Comparison of ENCODE assay signal across 8 mouse cellular contexts in genomic region chr5:108726557-108727248, GRCm38 (mm10). TPM values are rescaled to one million over a fixed set of nuclear protein-coding genes. Genes with fewer than 3 reads are reported as not detected.
A peak's percentile ranks its signal among the peaks of the same experiment; 100 is the strongest.
DNase-seq lines count a peak whose midpoint lies in the region; ATAC-seq and TF ChIP-seq lines count a peak whose summit lies in the region.

No protein-coding gene starts in this region.

- TF ChIP-seq CTCF in liver, postnatal 0 days (IDR thresholded peaks at IDR 0.05; ENCODE audit: low read depth) = peak; percentile 90
- TF ChIP-seq CTCF in olfactory bulb, adult 2 months (IDR thresholded peaks at IDR 0.05; ENCODE audit: insufficient read depth, low read depth, low read length) = peak; percentile 55; the same call in 1 of the 2 replicates

- no peaks in the 10 kb centered on the region for H3K36me3 ChIP-seq in forebrain, embryonic 13.5 days (ENCODE audit: poor library complexity, severe bottlenecking)
- no peaks in the 10 kb centered on the region for H3K36me3 ChIP-seq in liver, postnatal 0 days (replicated peaks; ENCODE audit: insufficient read depth, low read length)

- H3K9ac ChIP-seq in forebrain, embryonic 13.5 days = no peak overlapping the region
- H3K9ac ChIP-seq in liver, postnatal 0 days (replicated peaks) = no peak overlapping the region

- peak; percentile 66; the same call in 1 of the 2 replicates for ATAC-seq in cerebellum, adult (ENCODE audit: insufficient number of reproducible peaks, low FRiP score, low TSS enrichment)
- peak; percentile 86 for ATAC-seq in forebrain, embryonic 13.5 days
- ATAC-seq in liver, postnatal 0 days = peak; percentile 87

- no peak overlapping the region for H3K4me3 ChIP-seq in forebrain, embryonic 13.5 days
- no peak overlapping the region for H3K4me3 ChIP-seq in liver, postnatal 0 days (ENCODE audit: low read depth, low read length)
- H3K4me3 ChIP-seq in olfactory bulb, adult 2 months (ENCODE audit: insufficient read depth, low read depth, low read length) = no peak overlapping the region

- 19% methylated on average over 5 of the region's 5 CpGs for WGBS in forebrain, embryonic 13.5 days
- 25% methylated on average over 5 of the region's 5 CpGs for WGBS in liver, postnatal 0 days (ENCODE audit: insufficient replicate concordance)
- WGBS in olfactory bulb, adult 2 months = 6% methylated on average over 5 of the region's 5 CpGs

- TF ChIP-seq POLR2A in olfactory bulb, adult 2 months (IDR thresholded peaks at IDR 0.05; ENCODE audit: insufficient read depth, low read depth, low read length) = no peak

- H3K27ac ChIP-seq in forebrain, embryonic 13.5 days = no peak overlapping the region
- no peak overlapping the region for H3K27ac ChIP-seq in liver, postnatal 0 days (ENCODE audit: low read depth)
- H3K27ac ChIP-seq in olfactory bulb, adult 2 months (ENCODE audit: insufficient read depth, low read depth, low read length) = no peak overlapping the region

- H3K9me3 ChIP-seq in forebrain, embryonic 13.5 days (replicated peaks) = no peaks in the 10 kb centered on the region
- H3K9me3 ChIP-seq in liver, postnatal 0 days (ENCODE audit: low read length) = no peaks in the 10 kb centered on the region

- TF ChIP-seq EP300 in liver, postnatal 0 days (IDR thresholded peaks at IDR 0.05; ENCODE audit: low read depth) = no peak

- DNase-seq in MEL-GATA-1-ER (ENCODE audit: extremely low read depth, low read depth) = peak; percentile 40
- peak; percentile 38 for DNase-seq in heart, postnatal 25 days (ENCODE audit: low spot score)
- DNase-seq in layer of hippocampus, adult 11-12 months (ENCODE audit: low spot score) = peak; percentile 88
- DNase-seq in liver, postnatal 0 days = peak; percentile 79
- peak; percentile 60 to 71 for DNase-seq in urinary bladder, postnatal 36 days (ENCODE audit: low spot score in 2 of 2)

- intact Hi-C loops in heart, postnatal 25 days (cut with DNase I) = loop anchor here (2.0 kb wide), 2 partner anchors 56 to 300 kb away; no protein-coding TSS in a partner anchor

- 0 out of 2 replicates have a peak, but pooled peaks cover 3% of the 10 kb centered on the region for H3K4me1 ChIP-seq in forebrain, embryonic 13.5 days
- no peaks in the 10 kb centered on the region for H3K4me1 ChIP-seq in liver, postnatal 0 days (ENCODE audit: insufficient read depth)
- H3K4me1 ChIP-seq in olfactory bulb, adult 2 months (ENCODE audit: control insufficient read depth, insufficient read depth, low read length) = no peaks in the 10 kb centered on the region

- H3K27me3 ChIP-seq in forebrain, embryonic 13.5 days = no peaks in the 10 kb centered on the region
- H3K27me3 ChIP-seq in liver, postnatal 0 days (ENCODE audit: insufficient read depth, low read length) = no peaks in the 10 kb centered on the region

- no peak overlapping the region for H3K4me2 ChIP-seq in forebrain, embryonic 13.5 days
- no peak overlapping the region for H3K4me2 ChIP-seq in liver, postnatal 0 days (ENCODE audit: low read depth, low read length)

RNA-seq across cellular contexts. Expression of gene Fgfrl1, which starts 34.5 kb away (rescaled TPM):
- polyA plus RNA-seq in forebrain, embryonic 13.5 days (2015; fragmentation: Nextera tagmentation; extraction: Ambion mirVana) = 5.5 and 5.6 TPM in 2 replicates
- total RNA-seq in heart, postnatal 25 days (2021) = 10 to 100 TPM; 18.4 to 19.8 TPM
- 5.6 and 5.7 TPM in 2 replicates for polyA plus RNA-seq in liver, postnatal 0 days (2015; fragmentation: Nextera tagmentation; extraction: Ambion mirVana)
- polyA plus RNA-seq in olfactory bulb, adult 2 months (2012; ENCODE audit: insufficient read depth, insufficient read length, low replicate concordance, missing spikeins) = not detected in 2 replicates

RNA-seq across cellular contexts. Expression of gene Rnf212, which starts 48.1 kb away (rescaled TPM):
- polyA plus RNA-seq in forebrain, embryonic 13.5 days (2015; fragmentation: Nextera tagmentation; extraction: Ambion mirVana) = not detected in 2 replicates
- not detected for total RNA-seq in heart, postnatal 25 days (2021)
- polyA plus RNA-seq in liver, postnatal 0 days (2015; fragmentation: Nextera tagmentation; extraction: Ambion mirVana) = 0.48 and 0.62 TPM in 2 replicates
- polyA plus RNA-seq in olfactory bulb, adult 2 months (2012; ENCODE audit: insufficient read depth, insufficient read length, low replicate concordance, missing spikeins) = not detected in 2 replicates

RNA-seq across cellular contexts. Expression of gene Slc26a1, which starts 51.3 kb away (rescaled TPM):
- polyA plus RNA-seq in forebrain, embryonic 13.5 days (2015; fragmentation: Nextera tagmentation; extraction: Ambion mirVana) = 1.5 and 1.6 TPM in 2 replicates
- not detected for total RNA-seq in heart, postnatal 25 days (2021)
- polyA plus RNA-seq in liver, postnatal 0 days (2015; fragmentation: Nextera tagmentation; extraction: Ambion mirVana) = 25.8 and 33.4 TPM in 2 replicates
- polyA plus RNA-seq in olfactory bulb, adult 2 months (2012; ENCODE audit: insufficient read depth, insufficient read length, low replicate concordance, missing spikeins) = not detected in 2 replicates

RNA-seq across cellular contexts. Expression of gene Dgkq, which starts 57.2 kb away (rescaled TPM):
- polyA plus RNA-seq in forebrain, embryonic 13.5 days (2015; fragmentation: Nextera tagmentation; extraction: Ambion mirVana) = 13.7 and 19.0 TPM in 2 replicates
- total RNA-seq in heart, postnatal 25 days (2021) = 10 to 100 TPM in 1 of 2 experiments, 1 to 10 TPM in 1; 8.4 to 10.1 TPM
- polyA plus RNA-seq in liver, postnatal 0 days (2015; fragmentation: Nextera tagmentation; extraction: Ambion mirVana) = 2.5 TPM in 2 replicates
- not detected in 2 replicates for polyA plus RNA-seq in olfactory bulb, adult 2 months (2012; ENCODE audit: insufficient read depth, insufficient read length, low replicate concordance, missing spikeins)

Comparison
In these comparisons a context has a peak if more than half of its experiments do, and no peak if none do; other contexts are left out.
1. DNase-seq: peak in every context shown above with its lines; median percentile 88 in layer of hippocampus, adult 11-12 months; 79 in liver, postnatal 0 days; 66 in urinary bladder, postnatal 36 days; 40 in MEL-GATA-1-ER; 38 in heart, postnatal 25 days.
2. RNA of gene Slc26a1, which starts 51.3 kb away (polyA plus RNA-seq): 25.8 to 33.4 TPM in liver, postnatal 0 days; 1.5 to 1.6 TPM in forebrain, embryonic 13.5 days and not detected in olfactory bulb, adult 2 months; every median in the first group is over 10 times any median in the second.
3. Peak in every context shown above with its lines, with median percentiles within 50 percentile points of each other: ATAC-seq.